Mouse (Mus musculus) heart, embryonic 12.5 days (tissue): Measurements from ENCODE around the gene Myoc. TPM values are rescaled to one million over a fixed set of nuclear protein-coding genes. Genes with fewer than 3 reads are reported as not detected.
A peak's percentile ranks its signal among the peaks of the same experiment; 100 is the strongest.
"Not testable (repeated sequence)": the region's sequence is repeated elsewhere in the genome, so short reads cannot be mapped to it uniquely, and the experiment has no call there.

Experiments used
- ATAC-seq: fragments of 200-750 bp; cut with Nextera tagmentation; 2 replicates; pipeline ENCODE4 v1.8.0; 2017; ENCODE audit warnings: moderate TSS enrichment, moderate library complexity; ENCODE audit not compliant: insufficient number of reproducible peaks, low FRiP score
- H3K27ac ChIP-seq: fragments of 300-500 bp; sonication (generic); 2 replicates; pipeline ENCODE4 v1.5.1; 2016; ENCODE audit warnings: mild to moderate bottlenecking, moderate library complexity; ENCODE audit not compliant: poor library complexity, severe bottlenecking
- H3K27me3 ChIP-seq: fragments of 300-500 bp; sonication (generic); replicated peaks from 2 replicates; pipeline ENCODE4 v1.6.1; 2016; ENCODE audit warnings: mild to moderate bottlenecking, moderate library complexity
- H3K36me3 ChIP-seq: fragments of 300-500 bp; sonication (generic); 2 replicates; pipeline ENCODE4 v1.6.1; 2016; ENCODE audit warnings: mild to moderate bottlenecking, moderate library complexity
- H3K4me1 ChIP-seq: fragments of 300-500 bp; sonication (generic); replicated peaks from 2 replicates; pipeline ENCODE4 v1.6.1; 2016; ENCODE audit warnings: mild to moderate bottlenecking
- H3K4me2 ChIP-seq: fragments of 300-500 bp; sonication (generic); 2 replicates; pipeline ENCODE4 v1.6.1; 2016; ENCODE audit warnings: mild to moderate bottlenecking, moderate library complexity
- H3K4me3 ChIP-seq: fragments of 300-500 bp; sonication (generic); 2 replicates; pipeline ENCODE4 v1.5.1; 2016; ENCODE audit warnings: mild to moderate bottlenecking
- H3K9ac ChIP-seq: fragments of 300-500 bp; sonication (generic); 2 replicates; pipeline ENCODE4 v1.6.1; 2016; ENCODE audit warnings: mild to moderate bottlenecking, moderate library complexity
- H3K9me3 ChIP-seq: fragments of 300-500 bp; sonication (generic); replicated peaks from 2 replicates; pipeline ENCODE4 v1.6.1; 2016; ENCODE audit warnings: mild to moderate bottlenecking, moderate library complexity
- WGBS: fragments of 180-500 bp; shearing (Covaris S2); methylation state at CpG from one replicate; pipeline ENCODE4 v1.1.7; 2016; 5-methylcytosine and 5-hydroxymethylcytosine counted together
- polyA plus RNA-seq: library from polyadenylated mRNA; unstranded; fragments of >200 nt; fragmentation: Nextera tagmentation; extraction: Ambion mirVana; gene quantifications from 2 replicates; pipeline ENCODE4 v1.2.1, GENCODE M21; 2016

The Myoc gene
- polyA plus RNA-seq, 1 experiment from 2014 or later = not detected

GRCm38 (mm10) chr1:162623895-162624294 lies 15.1 kb upstream of the Myoc start:
- no peak for ATAC-seq
- no peak overlapping the region for H3K4me2 ChIP-seq

GRCm38 (mm10) chr1:162625229-162625628 lies 13.7 kb upstream of the Myoc start:
- Histone ChIP-seq H3K27ac (no peak overlapping the region), H3K9me3 (no peaks in the 10 kb centered on the region), H3K4me3 (no peak overlapping the region), H3K9ac (no peak overlapping the region), H3K27me3 (no peaks in the 10 kb centered on the region), H3K36me3 (no peaks in the 10 kb centered on the region), H3K4me1 (peaks cover 15% of the 10 kb centered on the region), H3K4me2 (peak overlapping the region; percentile 9; the same call in 1 of the 2 replicates)
- ATAC-seq = no peak
- 29% methylated on average over 7 of the region's 7 CpGs for WGBS

More at GRCm38 (mm10) chr1:162623895-162624294, 15.1 kb upstream of the Myoc start:
- WGBS = 16% methylated on average over 4 of the region's 4 CpGs
- Histone ChIP-seq H3K4me3 (no peak overlapping the region), H3K4me1 (peaks cover 15% of the 10 kb centered on the region), H3K36me3 (no peaks in the 10 kb centered on the region), H3K9ac (no peak overlapping the region), H3K9me3 (no peaks in the 10 kb centered on the region), H3K27me3 (no peaks in the 10 kb centered on the region), H3K27ac (no peak overlapping the region)

GRCm38 (mm10) chr1:162627821-162628220 lies 11.1 kb upstream of the Myoc start:
- H3K27me3 ChIP-seq, ATAC-seq, H3K27ac ChIP-seq, H3K9ac ChIP-seq, H3K4me3 ChIP-seq, H3K9me3 ChIP-seq, H3K36me3 ChIP-seq, H3K4me2 ChIP-seq: not testable (repeated sequence)
- 80% methylated on average over 4 of the region's 4 CpGs for WGBS
- peaks cover 15% of the 10 kb centered on the region for H3K4me1 ChIP-seq

GRCm38 (mm10) chr1:162628326-162628725 lies 10.6 kb upstream of the Myoc start:
- not testable (repeated sequence) for H3K4me3 ChIP-seq, H3K4me2 ChIP-seq, H3K9ac ChIP-seq, H3K27me3 ChIP-seq, H3K27ac ChIP-seq, H3K36me3 ChIP-seq, ATAC-seq, H3K9me3 ChIP-seq
- peaks cover 15% of the 10 kb centered on the region for H3K4me1 ChIP-seq
- WGBS = 88% methylated on average over 15 of the region's 15 CpGs

- H3K9ac ChIP-seq, H3K4me3 ChIP-seq, H3K4me2 ChIP-seq, H3K27me3 ChIP-seq, H3K36me3 ChIP-seq, H3K27ac ChIP-seq, H3K9me3 ChIP-seq, H3K4me1 ChIP-seq, ATAC-seq: not testable (repeated sequence)
- WGBS = 42% methylated on average over 1 of the region's 1 CpGs
These were observed 3.5 kb upstream of the Myoc start for GRCm38 (mm10) chr1:162635291-162635931.

GRCm38 (mm10) chr1:162636516-162636915 lies 2.4 kb upstream of the Myoc start:
- H3K4me2 ChIP-seq = no peak overlapping the region
- H3K9me3 ChIP-seq = no peaks in the 10 kb centered on the region; the same call in 1 of the 2 replicates
- H3K27me3 ChIP-seq = no peaks in the 10 kb centered on the region
- no peaks in the 10 kb centered on the region for H3K4me1 ChIP-seq
- ATAC-seq = no peak
- no peaks in the 10 kb centered on the region for H3K36me3 ChIP-seq
- H3K9ac ChIP-seq = no peak overlapping the region
- H3K4me3 ChIP-seq = no peak overlapping the region
- 73% methylated on average over 3 of the region's 3 CpGs for WGBS
- no peak overlapping the region for H3K27ac ChIP-seq

- Histone ChIP-seq H3K27me3 (no peaks in the 10 kb centered on the region), H3K4me1 (no peaks in the 10 kb centered on the region), H3K9ac (no peak overlapping the region), H3K36me3 (no peaks in the 10 kb centered on the region), H3K4me2 (no peak overlapping the region), H3K4me3 (no peak overlapping the region), H3K9me3 (no peaks in the 10 kb centered on the region; the same call in 1 of the 2 replicates), H3K27ac (no peak overlapping the region)
- no peak for ATAC-seq
- 87% methylated on average over 4 of the region's 4 CpGs for WGBS
These were observed 420 bp upstream of the Myoc start for GRCm38 (mm10) chr1:162638535-162638934.

- Histone ChIP-seq H3K4me3 (no peak overlapping the region), H3K4me2 (no peak overlapping the region), H3K27ac (no peak overlapping the region), H3K36me3 (no peaks in the 10 kb centered on the region), H3K9ac (no peak overlapping the region), H3K4me1 (no peaks in the 10 kb centered on the region), H3K27me3 (no peaks in the 10 kb centered on the region), H3K9me3 (no peaks in the 10 kb centered on the region)
- ATAC-seq = no peak
- WGBS = 82% methylated on average over 1 of the region's 1 CpGs
These were observed 906 bp downstream of the Myoc start for GRCm38 (mm10) chr1:162639861-162640260.

- H3K4me3 ChIP-seq = no peak overlapping the region
- H3K9ac ChIP-seq = no peak overlapping the region
- no peaks in the 10 kb centered on the region for H3K9me3 ChIP-seq
- H3K4me2 ChIP-seq = no peak overlapping the region
- no peak for ATAC-seq
- H3K36me3 ChIP-seq = no peaks in the 10 kb centered on the region
- 74% methylated on average over 3 of the region's 3 CpGs for WGBS
- H3K4me1 ChIP-seq = no peaks in the 10 kb centered on the region
- H3K27me3 ChIP-seq = no peaks in the 10 kb centered on the region
- H3K27ac ChIP-seq = no peak overlapping the region
These were observed 3.6 kb downstream of the Myoc start for GRCm38 (mm10) chr1:162642591-162642990.

GRCm38 (mm10) chr1:162643752-162644151 lies 4.8 kb downstream of the Myoc start:
- H3K4me3 ChIP-seq = no peak overlapping the region
- no peaks in the 10 kb centered on the region for H3K9me3 ChIP-seq
- H3K27ac ChIP-seq = no peak overlapping the region
- no peaks in the 10 kb centered on the region for H3K36me3 ChIP-seq
- H3K27me3 ChIP-seq = no peaks in the 10 kb centered on the region
- H3K9ac ChIP-seq = no peak overlapping the region
- H3K4me2 ChIP-seq = no peak overlapping the region
- ATAC-seq = no peak
- WGBS = 43% methylated on average over 4 of the region's 4 CpGs
- no peaks in the 10 kb centered on the region for H3K4me1 ChIP-seq

- Histone ChIP-seq H3K4me3 (no peak overlapping the region), H3K27me3 (no peaks in the 10 kb centered on the region), H3K4me1 (no peaks in the 10 kb centered on the region), H3K27ac (no peak overlapping the region), H3K9me3 (no peaks in the 10 kb centered on the region), H3K4me2 (no peak overlapping the region), H3K9ac (no peak overlapping the region), H3K36me3 (no peaks in the 10 kb centered on the region)
- ATAC-seq = no peak
- WGBS = 73% methylated on average over 10 of the region's 10 CpGs
These were observed 7.2 kb downstream of the Myoc start for GRCm38 (mm10) chr1:162646083-162646686.

- no peaks in the 10 kb centered on the region for H3K4me1 ChIP-seq
- WGBS = 88% methylated on average over 14 of the region's 14 CpGs
- no peak overlapping the region for H3K4me2 ChIP-seq
- no peaks in the 10 kb centered on the region for H3K36me3 ChIP-seq
- ATAC-seq = no peak
- no peaks in the 10 kb centered on the region for H3K9me3 ChIP-seq
- no peak overlapping the region for H3K4me3 ChIP-seq
- H3K27me3 ChIP-seq = no peaks in the 10 kb centered on the region
- H3K27ac ChIP-seq = no peak overlapping the region
- no peak overlapping the region for H3K9ac ChIP-seq
These were observed 9.5 kb downstream of the Myoc start for GRCm38 (mm10) chr1:162648416-162648815.
